Mouse (Mus musculus) lung, embryonic 14.5 days (tissue): Measurements from ENCODE around the gene Rexo5. TPM values are rescaled to one million over a fixed set of nuclear protein-coding genes. Genes with fewer than 3 reads are reported as not detected.
A peak's percentile ranks its signal among the peaks of the same experiment; 100 is the strongest.

Experiments used
- ATAC-seq: fragments of 200-750 bp; cut with Nextera tagmentation; 2 replicates; pipeline ENCODE4 v1.8.0; 2017; ENCODE audit warnings: mild to moderate bottlenecking, moderate TSS enrichment, moderate library complexity; ENCODE audit not compliant: insufficient read depth
- DNase-seq: peaks from one replicate; pipeline ENCODE4 v3.0.0-alpha.2; 2015
- H3K27ac ChIP-seq: fragments of 300-500 bp; sonication (generic); 2 replicates; pipeline ENCODE4 v1.5.1; 2014; ENCODE audit warnings: low read depth, mild to moderate bottlenecking, moderate library complexity
- H3K27me3 ChIP-seq: fragments of 300-500 bp; sonication (generic); 2 replicates; pipeline ENCODE4 v1.6.1; 2014; ENCODE audit warnings: low read length, control low read depth; ENCODE audit not compliant: insufficient read depth
- H3K36me3 ChIP-seq: fragments of 300-500 bp; sonication (generic); 2 replicates; pipeline ENCODE4 v1.6.1; 2014; ENCODE audit warnings: control low read depth; ENCODE audit not compliant: insufficient read depth
- H3K4me1 ChIP-seq: fragments of 300-500 bp; sonication (generic); 2 replicates; pipeline ENCODE4 v1.6.1; 2014; ENCODE audit warnings: antibody characterized with exemption, control low read depth; ENCODE audit not compliant: insufficient read depth
- H3K4me2 ChIP-seq: fragments of 300-500 bp; sonication (generic); 2 replicates; pipeline ENCODE4 v1.6.1; 2014; ENCODE audit warnings: mild to moderate bottlenecking
- H3K4me3 ChIP-seq: fragments of 300-500 bp; sonication (generic); 2 replicates; pipeline ENCODE4 v1.5.1; 2014; ENCODE audit warnings: low read depth, low read length
- H3K9ac ChIP-seq: fragments of 300-500 bp; sonication (generic); 2 replicates; pipeline ENCODE4 v1.6.1; 2014
- H3K9me3 ChIP-seq: fragments of 300-500 bp; sonication (generic); 2 replicates; pipeline ENCODE4 v1.6.1; 2016; ENCODE audit warnings: low read depth, low read length, control low read depth
- CTCF ChIP-seq: IDR thresholded peaks from 2 replicates; pipeline ENCODE4 v1.5.1; 2016; ENCODE audit warnings: antibody characterized with exemption, low read depth
- WGBS: fragments of 180-500 bp; shearing (Covaris S2); extraction: QIAGEN DNeasy Blood & Tissue Kit; methylation state at CpG from one replicate; pipeline ENCODE4 v1.1.7; 2014; 5-methylcytosine and 5-hydroxymethylcytosine counted together
- polyA plus RNA-seq: library from polyadenylated mRNA; unstranded; fragments of >200 nt; fragmentation: Nextera tagmentation; extraction: Ambion mirVana; gene quantifications from 2 replicates; pipeline ENCODE4 v1.2.1, GENCODE M21; 2014

Gene Rexo5
- polyA plus RNA-seq, 1 experiment from 2014 or later, result 27.5 TPM

- Histone ChIP-seq H3K9ac (no peak overlapping the region), H3K27me3 (no peaks in the 10 kb centered on the region), H3K4me2 (no peak overlapping the region), H3K4me3 (no peak overlapping the region), H3K36me3 (no peaks in the 10 kb centered on the region; the same call in 1 of the 2 replicates), H3K27ac (no peak overlapping the region), H3K9me3 (no peaks in the 10 kb centered on the region), H3K4me1 (no peaks in the 10 kb centered on the region)
- no peak for TF ChIP-seq CTCF
- no peak for ATAC-seq
- WGBS, result 84% methylated on average over 5 of the region's 5 CpGs
- DNase-seq, result peak; percentile 3
These were observed 86.5 kb downstream of the Rexo5 start for GRCm38 (mm10) chr7:119880345-119880744.

GRCm38 (mm10) chr7:119881229-119881628, 87.4 kb downstream of the Rexo5 start:
- no peak for ATAC-seq
- H3K9ac ChIP-seq, result no peak overlapping the region
- no peaks in the 10 kb centered on the region for H3K27me3 ChIP-seq
- no peaks in the 10 kb centered on the region for H3K4me1 ChIP-seq
- H3K27ac ChIP-seq, result no peak overlapping the region
- no peak for TF ChIP-seq CTCF
- no peak overlapping the region for H3K4me2 ChIP-seq
- no peak overlapping the region for H3K4me3 ChIP-seq
- no peaks in the 10 kb centered on the region; the same call in 1 of the 2 replicates for H3K36me3 ChIP-seq
- no peak for DNase-seq
- no peaks in the 10 kb centered on the region for H3K9me3 ChIP-seq
- 79% methylated on average over 2 of the region's 2 CpGs for WGBS

GRCm38 (mm10) chr7:119887887-119888286, 94.1 kb downstream of the Rexo5 start:
- no peak for ATAC-seq
- Histone ChIP-seq H3K4me1 (no peaks in the 10 kb centered on the region), H3K27me3 (no peaks in the 10 kb centered on the region), H3K4me2 (no peak overlapping the region), H3K27ac (no peak overlapping the region), H3K9ac (no peak overlapping the region), H3K9me3 (no peaks in the 10 kb centered on the region), H3K4me3 (no peak overlapping the region), H3K36me3 (no peaks in the 10 kb centered on the region)
- TF ChIP-seq CTCF, result no peak
- WGBS, result 82% methylated on average over 4 of the region's 4 CpGs
- no peak for DNase-seq

GRCm38 (mm10) chr7:119892198-119892597, 98.4 kb downstream of the Rexo5 start:
- no peak for ATAC-seq
- Histone ChIP-seq H3K27ac (no peak overlapping the region), H3K4me2 (no peak overlapping the region), H3K4me3 (no peak overlapping the region), H3K4me1 (no peaks in the 10 kb centered on the region), H3K36me3 (no peaks in the 10 kb centered on the region), H3K9ac (no peak overlapping the region), H3K9me3 (no peaks in the 10 kb centered on the region), H3K27me3 (no peaks in the 10 kb centered on the region)
- no peak for DNase-seq
- WGBS, result 81% methylated on average over 1 of the region's 1 CpGs
- no peak for TF ChIP-seq CTCF

GRCm38 (mm10) chr7:119892742-119893141, 98.9 kb downstream of the Rexo5 start:
- no peak overlapping the region for H3K27ac ChIP-seq
- H3K4me3 ChIP-seq, result no peak overlapping the region
- H3K9me3 ChIP-seq, result no peaks in the 10 kb centered on the region
- DNase-seq (no peak), ATAC-seq (no peak)
- no peak for TF ChIP-seq CTCF
- no peak overlapping the region for H3K9ac ChIP-seq
- no peaks in the 10 kb centered on the region for H3K4me1 ChIP-seq
- no peak overlapping the region for H3K4me2 ChIP-seq
- H3K36me3 ChIP-seq, result no peaks in the 10 kb centered on the region
- no peaks in the 10 kb centered on the region for H3K27me3 ChIP-seq
- WGBS, result 84% methylated on average over 4 of the region's 4 CpGs

- ATAC-seq, result peak; percentile 59
- 0% methylated on average over 15 of the region's 15 CpGs for WGBS
These were observed 101.2 kb downstream of the Rexo5 start for GRCm38 (mm10) chr7:119894818-119895544.

GRCm38 (mm10) chr7:119895639-119896512, 102.1 kb downstream of the Rexo5 start, which contains the start of the genes Lyrm1 and Dcun1d3:
Gene Lyrm1, plus strand, starts transcription at chr7:119895861.
Gene Dcun1d3, minus strand, starts transcription at chr7:119896298.
- Histone ChIP-seq H3K27ac (peak within 1 kb of the TSS; percentile 97), H3K9ac (peak within 1 kb of the TSS; percentile 83), H3K9me3 (no peaks in the 10 kb centered on the region), H3K4me3 (peak within 1 kb of the TSS; percentile 72), H3K27me3 (no peaks in the 10 kb centered on the region), H3K4me2 (peak within 1 kb of the TSS; percentile 83), H3K4me1 (no peaks in the 10 kb centered on the region), H3K36me3 (no peaks in the 10 kb centered on the region)
- ATAC-seq, result peak; percentile 98
- WGBS, result under 1% methylated on average over 63 of the region's 63 CpGs
- DNase-seq, result peak; percentile 98
- no peak for TF ChIP-seq CTCF

More at GRCm38 (mm10) chr7:119894818-119895544, 101.2 kb downstream of the Rexo5 start:
- peak overlapping the region; percentile 72 for H3K4me3 ChIP-seq
- peak overlapping the region; percentile 83 for H3K4me2 ChIP-seq
- peak overlapping the region; percentile 97; the same call in 1 of the 2 replicates for H3K27ac ChIP-seq
- TF ChIP-seq CTCF, result no peak
- no peaks in the 10 kb centered on the region for H3K4me1 ChIP-seq
- H3K36me3 ChIP-seq, result no peaks in the 10 kb centered on the region
- DNase-seq, result no peak
- no peaks in the 10 kb centered on the region for H3K9me3 ChIP-seq
- H3K9ac ChIP-seq, result peak overlapping the region; percentile 83
- no peaks in the 10 kb centered on the region for H3K27me3 ChIP-seq
